ENCODE assay signal across 16 mouse cellular contexts in genomic region chr8:47684441-47684840, GRCm38 (mm10).
"Had no signal": no experiment of that assay in that cellular context is flagged by ENCODE, and none has a peak within 500 bp of the region (broad histone marks: within the 10 kb centered on the region; RNA-seq: fewer than 3 reads in every experiment).

No protein-coding gene starts in this region.

- H3K27ac ChIP-seq: kidney, embryonic 15.5 days; limb, embryonic 10.5 days; liver, embryonic 15.5 days; midbrain, embryonic 10.5 days; neural tube, embryonic 15.5 days had no signal

- H3K4me1 ChIP-seq: kidney, embryonic 15.5 days; limb, embryonic 10.5 days; liver, embryonic 15.5 days; neural tube, embryonic 15.5 days had no signal

- DNase-seq: kidney, adult 18-20 months; kidney, postnatal 25 days; layer of hippocampus, adult 9-11 months; lung, embryonic 14.5 days; lung, postnatal 10 days; lung, postnatal 4 days; midbrain, embryonic 14.5 days; right cerebral cortex, adult 18-20 months; right cerebral cortex, postnatal 25 days; thymus, postnatal 36 days had no signal

- H3K4me3 ChIP-seq: kidney, embryonic 15.5 days; limb, embryonic 10.5 days; liver, embryonic 15.5 days; midbrain, embryonic 10.5 days; myocyte; neural tube, embryonic 15.5 days had no signal
